Mouse (Mus musculus) heart, embryonic 10.5 days (tissue): ENCODE measurements around the gene Zc3h7b. TPM values are rescaled to one million over a fixed set of nuclear protein-coding genes. Genes with fewer than 3 reads are reported as not detected.
A peak's percentile ranks its signal among the peaks of the same experiment; 100 is the strongest.

Experiments
- DNase-seq: peaks from one replicate; pipeline ENCODE4 v3.0.0-alpha.2; 2017; ENCODE audit warnings: low spot score
- H3K27ac ChIP-seq: fragments of 300-500 bp; sonication (generic); 2 replicates; pipeline ENCODE4 v1.5.1; 2016; ENCODE audit warnings: mild to moderate bottlenecking
- H3K27me3 ChIP-seq: fragments of 300-500 bp; sonication (generic); 2 replicates; pipeline ENCODE4 v1.6.1; 2016; ENCODE audit warnings: mild to moderate bottlenecking; ENCODE audit not compliant: poor library complexity, insufficient read depth, severe bottlenecking
- H3K36me3 ChIP-seq: fragments of 300-500 bp; sonication (generic); 2 replicates; pipeline ENCODE4 v1.6.1; 2016; ENCODE audit warnings: mild to moderate bottlenecking, moderate library complexity
- H3K4me1 ChIP-seq: fragments of 300-500 bp; sonication (generic); 2 replicates; pipeline ENCODE4 v1.6.1; 2016; ENCODE audit warnings: mild to moderate bottlenecking
- H3K4me3 ChIP-seq: fragments of 300-500 bp; sonication (generic); 2 replicates; pipeline ENCODE4 v1.5.1; 2016; ENCODE audit warnings: mild to moderate bottlenecking, moderate library complexity
- H3K9me3 ChIP-seq: fragments of 300-500 bp; sonication (generic); 2 replicates; pipeline ENCODE4 v1.6.1; 2016; ENCODE audit warnings: mild to moderate bottlenecking, moderate library complexity
- WGBS: fragments of 180-500 bp; shearing (Covaris S2); methylation state at CpG from one replicate; pipeline ENCODE4 v1.1.7; 2016; 5-methylcytosine and 5-hydroxymethylcytosine counted together
- polyA plus RNA-seq: library from polyadenylated mRNA; unstranded; fragments of >200 nt; fragmentation: Nextera tagmentation; extraction: Ambion mirVana; gene quantifications from 2 replicates; pipeline ENCODE4 v1.2.1, GENCODE M21; 2016

Gene Zc3h7b
- polyA plus RNA-seq, 1 experiment from 2014 or later: 34.2 TPM

DNA sequence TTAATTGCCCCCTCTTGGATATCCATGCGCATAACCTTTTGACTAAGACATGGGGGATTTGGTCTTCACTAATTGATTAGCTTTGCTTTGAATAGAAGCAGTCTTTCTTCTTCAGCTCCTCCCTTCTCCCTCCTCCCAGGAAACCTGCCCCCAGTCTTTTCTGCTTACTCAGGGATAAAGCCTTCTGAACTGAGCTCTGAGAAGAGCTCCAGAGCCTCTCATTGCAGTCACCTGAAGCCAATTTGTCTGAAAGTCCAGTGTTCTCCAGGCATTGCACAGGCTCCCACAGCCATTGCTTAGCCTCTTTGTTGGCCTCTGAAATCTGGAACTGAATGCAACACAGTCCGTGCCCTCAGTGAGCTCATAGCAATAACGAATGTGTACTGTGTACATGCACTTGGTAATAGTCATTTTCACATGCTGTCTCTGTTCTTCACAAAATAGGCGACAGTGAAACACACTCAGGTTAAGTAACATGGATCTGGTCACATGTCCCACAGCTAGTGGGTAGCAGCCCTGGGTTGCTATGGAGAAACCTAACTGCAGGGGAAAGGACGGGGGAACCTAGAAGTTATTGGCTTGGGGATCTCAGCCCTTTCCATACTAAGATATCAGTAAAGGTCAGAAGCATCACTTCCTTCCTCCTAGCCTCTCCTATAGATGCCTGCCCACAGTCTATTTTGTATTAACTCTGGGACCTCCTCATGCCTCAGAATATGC, 69.3 kb downstream of the Zc3h7b start:
- Histone ChIP-seq H3K4me3 (no peak overlapping the region), H3K27me3 (no peaks in the 10 kb centered on the region), H3K9me3 (no peaks in the 10 kb centered on the region), H3K27ac (no peak overlapping the region), H3K36me3 (peaks cover 44% of the 10 kb centered on the region), H3K4me1 (peaks cover 31% of the 10 kb centered on the region)
- WGBS: 75% methylated on average over 5 of the region's 5 CpGs
- no peak for DNase-seq

DNA sequence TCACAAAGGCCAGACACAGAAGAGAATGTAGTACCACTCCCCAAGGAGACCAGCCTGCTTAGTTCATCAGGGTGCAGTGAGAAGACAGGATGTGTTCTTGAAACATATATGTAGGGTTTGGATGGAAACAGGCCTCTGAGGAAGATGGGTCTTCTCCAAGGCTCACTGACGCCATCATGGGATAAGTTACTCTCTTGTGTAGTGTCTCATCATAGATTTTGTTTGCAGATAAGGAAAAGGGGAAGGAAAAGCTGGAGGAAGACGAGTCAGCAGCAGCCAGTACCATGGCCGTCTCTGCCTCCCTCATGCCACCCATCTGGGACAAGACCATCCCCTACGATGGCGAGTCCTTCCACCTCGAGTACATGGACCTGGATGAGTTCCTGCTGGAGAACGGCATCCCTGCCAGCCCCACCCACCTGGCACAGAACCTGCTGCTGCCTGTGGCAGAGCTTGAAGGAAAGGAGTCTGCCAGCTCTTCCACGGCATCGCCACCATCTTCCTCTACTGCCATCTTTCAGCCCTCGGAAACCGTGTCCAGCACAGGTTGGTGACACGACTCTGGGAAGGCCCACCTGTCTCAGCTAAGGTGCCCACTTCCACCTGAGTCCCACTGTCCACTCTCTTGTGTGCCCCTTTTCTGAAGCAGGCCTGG, 70.0 kb downstream of the Zc3h7b start:
- Histone ChIP-seq H3K4me3 (no peak overlapping the region), H3K9me3 (no peaks in the 10 kb centered on the region), H3K36me3 (peaks cover 51% of the 10 kb centered on the region), H3K4me1 (peaks cover 27% of the 10 kb centered on the region), H3K27me3 (no peaks in the 10 kb centered on the region), H3K27ac (no peak overlapping the region)
- no peak for DNase-seq
- 87% methylated on average over 12 of the region's 12 CpGs for WGBS

DNA sequence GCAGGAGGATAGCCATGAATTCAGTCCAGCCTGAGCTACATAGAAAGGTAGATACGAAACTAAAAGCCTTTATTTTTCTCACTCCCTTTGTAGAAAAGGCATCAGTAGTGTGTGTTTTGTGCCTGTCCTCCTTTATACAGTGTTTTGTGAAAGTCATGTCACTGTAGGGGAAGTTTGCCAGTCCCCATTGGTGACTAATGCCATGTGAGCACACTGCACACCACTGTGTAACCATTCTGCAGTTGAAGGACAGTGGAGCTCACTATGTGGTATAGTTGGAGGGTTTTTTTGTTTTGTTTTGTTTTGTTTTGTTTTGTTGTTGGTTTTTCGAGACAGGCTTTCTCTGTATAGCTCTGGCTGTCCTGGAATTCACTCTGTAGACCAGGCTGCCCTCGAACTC, 73.5 kb downstream of the Zc3h7b start:
- Histone ChIP-seq H3K27ac (no peak overlapping the region), H3K4me3 (no peak overlapping the region), H3K4me1 (peaks cover under 1% of the 10 kb centered on the region; the same call in 1 of the 2 replicates), H3K27me3 (no peaks in the 10 kb centered on the region), H3K9me3 (no peaks in the 10 kb centered on the region), H3K36me3 (peaks cover 81% of the 10 kb centered on the region)
- no peak for DNase-seq
- WGBS: 87% methylated on average over 3 of the region's 3 CpGs

DNA sequence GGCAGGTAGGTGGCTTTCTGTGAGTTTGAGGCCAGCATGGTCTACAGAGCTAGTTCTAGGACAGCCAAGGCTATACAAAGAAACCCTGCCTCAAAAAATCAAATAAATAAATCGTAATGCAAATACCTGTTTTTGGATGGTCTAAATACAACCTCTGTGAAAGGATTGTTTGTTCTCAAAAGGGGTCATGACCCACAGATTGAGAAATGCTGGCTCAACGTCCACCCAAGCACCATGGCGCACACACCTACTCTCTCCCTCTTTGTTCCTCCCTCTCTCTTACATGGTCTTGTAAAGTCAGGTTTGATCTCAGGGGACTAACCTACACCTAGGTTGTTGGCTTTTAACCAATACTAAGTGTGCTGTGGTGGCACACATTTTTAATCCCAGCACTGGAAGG, 77.8 kb downstream of the Zc3h7b start:
- Histone ChIP-seq H3K36me3 (peaks cover 86% of the 10 kb centered on the region), H3K4me1 (no peaks in the 10 kb centered on the region)
- 87% methylated on average over 3 of the region's 3 CpGs for WGBS

DNA sequence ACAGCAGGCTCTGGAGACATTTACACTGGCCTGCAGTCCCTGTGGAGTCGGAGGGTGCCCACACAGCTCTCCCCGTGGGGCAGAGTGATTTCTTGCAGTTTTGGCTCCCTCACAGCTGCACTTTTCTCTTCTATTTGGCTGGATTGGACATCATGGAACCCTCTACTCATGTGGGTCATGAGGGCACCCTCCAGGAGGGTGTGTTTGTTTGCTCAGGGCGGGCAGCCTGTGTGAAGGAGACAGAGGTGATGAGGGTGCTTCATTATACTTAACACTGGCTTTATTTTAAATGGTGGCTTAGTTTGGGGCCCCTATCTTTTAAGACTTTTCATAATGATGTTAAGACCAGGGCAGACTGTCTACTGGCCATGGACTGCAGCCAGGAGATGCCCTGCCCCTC, 80.0 kb downstream of the Zc3h7b start:
- Histone ChIP-seq H3K4me1 (peaks cover 5% of the 10 kb centered on the region), H3K27ac (no peak overlapping the region), H3K9me3 (no peaks in the 10 kb centered on the region), H3K27me3 (no peaks in the 10 kb centered on the region), H3K4me3 (no peak overlapping the region), H3K36me3 (peaks cover 67% of the 10 kb centered on the region)
- no peak for DNase-seq
- 83% methylated on average over 3 of the region's 3 CpGs for WGBS

More for the DNA sequence above, 77.8 kb downstream of the Zc3h7b start:
- no peak for DNase-seq
- Histone ChIP-seq H3K27ac (no peak overlapping the region), H3K9me3 (no peaks in the 10 kb centered on the region), H3K27me3 (no peaks in the 10 kb centered on the region), H3K4me3 (no peak overlapping the region)

DNA sequence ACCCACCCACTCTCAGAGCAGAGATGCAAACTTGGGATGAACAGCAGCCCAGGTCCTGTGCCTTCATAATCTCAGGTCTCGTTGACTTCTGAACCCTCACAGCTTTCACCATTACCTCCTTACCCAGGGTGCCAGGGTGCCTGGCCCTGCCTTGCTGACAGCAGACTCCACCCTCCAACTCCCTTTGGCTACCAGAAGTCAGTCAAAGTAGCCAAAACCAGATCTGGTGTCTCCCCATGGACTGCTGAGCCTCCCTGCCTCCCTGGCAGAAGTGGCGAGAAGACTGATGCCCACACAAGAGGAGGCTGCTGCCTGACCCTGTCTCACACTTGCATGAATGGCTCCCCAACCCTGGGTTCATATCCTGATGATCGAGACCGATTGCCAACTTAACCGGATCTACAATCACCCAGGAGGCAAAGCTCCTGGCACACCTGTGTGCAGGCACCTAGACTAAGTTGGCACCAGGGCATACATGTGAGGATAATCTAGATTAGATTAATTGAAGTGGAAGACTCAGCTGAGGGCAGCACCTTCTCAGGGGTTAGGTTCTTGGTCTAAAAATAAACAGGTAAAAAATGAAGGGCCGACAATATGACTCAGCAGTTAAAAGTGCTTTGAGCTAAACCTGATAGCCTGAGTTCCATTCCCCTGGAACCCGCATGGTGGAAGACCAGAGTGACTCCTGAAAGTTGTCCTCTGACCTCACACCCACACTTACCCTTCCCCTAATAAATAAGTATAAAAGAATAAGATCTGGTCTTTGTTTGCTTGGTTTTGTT, 83.8 kb downstream of the Zc3h7b start:
- no peak overlapping the region for H3K4me3 ChIP-seq
- H3K36me3 ChIP-seq: peaks cover 33% of the 10 kb centered on the region
- no peak for DNase-seq
- no peaks in the 10 kb centered on the region for H3K9me3 ChIP-seq
- peaks cover 11% of the 10 kb centered on the region for H3K4me1 ChIP-seq
- no peak overlapping the region for H3K27ac ChIP-seq
- 70% methylated on average over 7 of the region's 7 CpGs for WGBS
- H3K27me3 ChIP-seq: no peaks in the 10 kb centered on the region

DNA sequence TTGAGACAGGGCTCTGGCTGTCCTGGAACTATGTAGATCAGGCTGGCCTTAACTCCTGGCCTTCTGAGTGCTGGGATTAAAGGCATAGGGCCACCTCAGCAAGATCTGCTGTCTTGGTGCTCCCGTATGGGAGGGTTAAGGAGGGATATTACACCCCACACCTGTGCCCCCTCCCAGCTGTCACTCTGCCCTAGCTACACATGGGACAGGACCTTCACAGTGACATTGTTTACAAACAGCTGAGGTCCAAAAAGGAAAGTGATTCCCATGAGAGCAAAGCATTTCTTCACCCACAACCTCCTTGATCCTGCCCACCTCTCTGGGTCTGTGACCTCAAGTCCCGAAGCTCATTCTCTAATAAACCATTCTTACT, 84.3 kb downstream of the Zc3h7b start:
- DNase-seq: no peak
- Histone ChIP-seq H3K36me3 (peaks cover 28% of the 10 kb centered on the region), H3K27me3 (0 out of 2 replicates have a peak, but pooled peaks cover 3% of the 10 kb centered on the region), H3K4me1 (peaks cover 14% of the 10 kb centered on the region), H3K4me3 (no peak overlapping the region), H3K9me3 (no peaks in the 10 kb centered on the region), H3K27ac (no peak overlapping the region)
- 67% methylated on average over 2 of the region's 2 CpGs for WGBS

DNA sequence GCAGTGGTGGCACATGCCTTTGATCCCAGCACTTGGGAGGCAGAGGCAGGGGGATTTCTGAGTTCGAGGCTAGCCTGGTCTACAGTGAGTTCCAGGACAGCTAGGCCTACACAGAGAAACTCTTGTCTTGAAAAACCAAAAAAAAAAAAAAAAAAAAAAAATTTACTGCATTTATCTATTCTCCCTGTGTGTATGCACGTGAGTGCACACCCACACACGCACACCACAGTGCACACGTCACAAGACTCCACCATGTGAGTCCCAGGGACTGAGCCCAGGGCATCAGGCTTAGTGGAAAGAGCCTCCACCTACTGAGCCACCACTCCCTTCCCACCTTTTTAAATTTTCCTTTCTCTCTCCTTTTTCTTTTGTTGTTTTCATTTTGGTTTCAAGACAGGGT, 85.7 kb downstream of the Zc3h7b start:
- no peak overlapping the region for H3K27ac ChIP-seq
- 86% methylated on average over 4 of the region's 4 CpGs for WGBS

DNA sequence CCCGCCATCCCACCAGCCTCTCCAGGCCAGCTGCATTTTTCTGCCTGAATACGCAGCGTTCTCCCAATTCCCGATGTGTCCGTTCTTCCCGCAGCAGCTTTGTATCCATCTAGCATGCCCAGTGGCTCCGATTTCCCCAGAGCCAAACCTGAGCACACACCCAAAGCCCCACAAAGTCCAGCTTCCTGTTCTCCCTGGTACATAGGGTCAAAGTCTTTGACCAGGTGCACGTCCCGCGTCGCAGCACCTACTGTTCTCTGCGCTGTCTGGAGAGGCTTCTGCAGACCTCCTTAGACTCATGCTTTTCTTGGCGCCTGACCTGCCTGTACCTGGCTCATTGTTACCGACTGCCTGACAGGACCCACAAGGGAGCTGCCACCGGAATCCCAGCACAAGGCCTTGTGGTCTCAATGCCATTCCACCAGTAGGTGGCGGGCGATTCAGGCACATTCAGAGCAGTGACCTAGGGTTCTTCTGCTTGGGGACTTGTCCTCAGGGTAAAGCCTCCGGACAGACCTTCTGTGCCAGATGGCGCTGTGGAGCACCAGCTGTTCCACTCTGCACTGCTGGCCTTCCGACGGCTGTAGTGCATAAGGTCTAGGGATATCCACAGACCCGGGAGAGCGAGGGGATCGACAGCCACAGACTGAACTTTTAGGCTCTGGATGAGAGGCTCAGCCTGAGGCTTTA, 86.4 kb downstream of the Zc3h7b start:
- 14% methylated on average over 24 of the region's 24 CpGs for WGBS
- H3K4me1 ChIP-seq: peaks cover 31% of the 10 kb centered on the region
- H3K27ac ChIP-seq: peak overlapping the region; percentile 30; the same call in 1 of the 2 replicates
- peak overlapping the region; percentile 30; the same call in 1 of the 2 replicates for H3K4me3 ChIP-seq
- DNase-seq: peak; percentile 97
- H3K36me3 ChIP-seq: peaks cover 10% of the 10 kb centered on the region; the same call in 1 of the 2 replicates
- H3K9me3 ChIP-seq: no peaks in the 10 kb centered on the region
- H3K27me3 ChIP-seq: 0 out of 2 replicates have a peak, but pooled peaks cover 12% of the 10 kb centered on the region

More for the DNA sequence above, 85.7 kb downstream of the Zc3h7b start:
- no peak for DNase-seq
- no peak overlapping the region for H3K4me3 ChIP-seq
- 0 out of 2 replicates have a peak, but pooled peaks cover 12% of the 10 kb centered on the region for H3K27me3 ChIP-seq
- H3K9me3 ChIP-seq: no peaks in the 10 kb centered on the region
- peaks cover 24% of the 10 kb centered on the region for H3K4me1 ChIP-seq
- H3K36me3 ChIP-seq: peaks cover 14% of the 10 kb centered on the region

DNA sequence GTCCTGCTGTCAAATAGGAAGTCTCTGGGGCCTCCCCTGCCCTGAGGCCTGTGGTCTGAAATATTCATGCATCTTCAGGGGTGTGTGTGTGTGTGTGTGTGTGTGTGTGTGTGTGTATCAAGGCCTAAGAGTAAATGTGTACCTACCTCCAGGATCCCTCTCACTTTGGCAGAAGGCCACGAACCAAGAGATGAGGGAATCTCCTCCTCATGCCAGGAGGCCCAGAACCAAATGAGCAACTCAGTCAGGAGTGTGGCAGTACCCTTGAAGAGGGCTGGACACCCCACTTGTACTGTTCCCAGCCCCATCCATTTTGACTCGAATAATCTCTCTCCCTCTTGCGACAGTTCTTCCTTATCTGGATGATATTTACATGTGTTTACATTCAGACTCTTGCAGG, 87.4 kb downstream of the Zc3h7b start:
- Histone ChIP-seq H3K4me1 (peaks cover 39% of the 10 kb centered on the region), H3K4me3 (no peak overlapping the region), H3K36me3 (peaks cover 5% of the 10 kb centered on the region; the same call in 1 of the 2 replicates), H3K27me3 (peaks cover 17% of the 10 kb centered on the region; the same call in 1 of the 2 replicates), H3K9me3 (no peaks in the 10 kb centered on the region), H3K27ac (no peak overlapping the region)
- DNase-seq: no peak
- 79% methylated on average over 3 of the region's 3 CpGs for WGBS

DNA sequence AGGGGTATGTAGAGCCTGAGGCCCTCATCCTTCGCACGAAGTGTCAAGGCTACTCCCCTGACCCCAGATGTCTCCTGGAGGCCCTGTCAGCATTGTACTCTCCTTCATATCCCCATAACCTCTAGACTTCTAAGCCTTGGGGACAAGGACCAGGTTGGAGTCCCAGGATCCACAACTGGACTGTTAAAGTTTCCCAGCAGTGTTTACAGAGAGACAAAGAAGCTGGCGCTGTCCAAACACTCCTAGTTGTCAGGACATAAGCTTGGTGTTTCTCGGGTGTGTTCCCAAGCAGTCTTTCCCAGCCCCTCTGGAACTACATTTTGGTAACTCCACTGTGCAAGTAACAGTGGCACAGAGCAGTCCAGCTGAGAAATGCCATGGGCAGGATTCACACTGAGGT, 88.6 kb downstream of the Zc3h7b start:
- DNase-seq: no peak
- Histone ChIP-seq H3K36me3 (0 out of 2 replicates have a peak, but pooled peaks cover 1% of the 10 kb centered on the region), H3K27me3 (peaks cover 17% of the 10 kb centered on the region; the same call in 1 of the 2 replicates), H3K27ac (peak overlapping the region; percentile 38; the same call in 1 of the 2 replicates), H3K9me3 (no peaks in the 10 kb centered on the region), H3K4me3 (no peak overlapping the region), H3K4me1 (peaks cover 38% of the 10 kb centered on the region)
- 72% methylated on average over 4 of the region's 4 CpGs for WGBS

DNA sequence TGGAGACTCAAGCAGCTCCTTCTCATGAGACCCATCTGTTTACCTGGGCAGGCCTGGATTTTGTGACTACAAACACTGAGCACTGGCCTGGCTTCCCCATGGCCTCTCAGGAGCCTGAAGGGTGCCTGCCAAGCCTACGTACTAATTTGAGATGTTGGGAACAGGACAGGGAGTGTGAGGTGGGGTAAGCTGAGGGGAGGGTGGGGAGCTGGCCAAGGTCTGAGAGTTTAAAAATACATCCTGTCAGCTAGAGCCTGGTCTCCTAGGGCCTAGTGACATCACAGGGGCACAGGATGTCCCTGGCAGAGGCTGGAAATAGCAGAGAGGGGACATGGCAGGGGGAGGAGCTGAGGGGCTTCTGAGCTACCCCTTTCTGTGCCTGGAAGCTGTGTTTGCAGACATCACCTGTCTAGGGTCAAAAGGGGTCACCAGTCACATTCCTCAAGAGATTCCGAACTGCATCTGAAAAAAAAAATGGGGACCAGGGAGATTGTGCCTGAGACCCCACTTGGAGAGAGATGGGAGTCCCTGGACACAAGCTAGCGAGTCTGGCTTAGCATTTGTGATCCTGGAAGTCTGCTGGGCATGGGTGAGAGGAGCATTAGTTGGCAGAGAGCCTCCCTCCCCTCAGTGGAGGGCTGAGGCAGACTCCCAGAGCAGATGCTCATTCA, 89.4 kb downstream of the Zc3h7b start:
- DNase-seq: no peak
- no peaks in the 10 kb centered on the region for H3K9me3 ChIP-seq
- no peak overlapping the region for H3K4me3 ChIP-seq
- no peaks in the 10 kb centered on the region for H3K36me3 ChIP-seq
- H3K4me1 ChIP-seq: peaks cover 40% of the 10 kb centered on the region
- peaks cover 17% of the 10 kb centered on the region; the same call in 1 of the 2 replicates for H3K27me3 ChIP-seq
- H3K27ac ChIP-seq: peak overlapping the region; percentile 38
- 39% methylated on average over 3 of the region's 3 CpGs for WGBS
